Mouse (Mus musculus) layer of hippocampus, adult 6 months (tissue): ENCODE results near the gene Otud4. TPM values are rescaled to one million over a fixed set of nuclear protein-coding genes. Genes with fewer than 3 reads are reported as not detected.

Experiments used
- long read RNA-seq, 2 experiments: library from polyadenylated mRNA; unstranded; transcript quantifications; one replicate each; pipeline ENCODE4 v2.0.0; 2019 to 2020
- polyA plus RNA-seq: library from polyadenylated mRNA; unstranded; fragments of <200 nt; fragmentation: Nextera tagmentation; gene quantifications from 2 replicates; pipeline ENCODE4 v1.2.3, GENCODE M21; 2021

The Otud4 gene
- 2.4 and 2.7 TPM in 2 replicates for polyA plus RNA-seq
- long read RNA-seq, experiment 1, partial matches to known transcripts, result 0 of 13 reads
- long read RNA-seq, experiment 1, other reads (novel, unspliced or antisense), result 13 of 13 reads
- long read RNA-seq, experiment 2, full-length matches to known transcripts, result 2 of 18 reads
- long read RNA-seq, experiment 2, partial matches to known transcripts, result 3 of 18 reads
- long read RNA-seq, experiment 2, other reads (novel, unspliced or antisense), result 13 of 18 reads

GRCm38 (mm10) chr8:79639586-79640451, at the start of gene Otud4:
Gene Otud4 (plus strand): TSS chr8:79639618.

GRCm38 (mm10) chr8:79711064-79711961, 71.9 kb downstream of the Otud4 start, which contains the start of the genes Abce1 and Anapc10:
Gene Abce1 (minus strand): TSS chr8:79711740.
Gene Anapc10 (plus strand): TSS chr8:79711820.

Other genes with a start within 250 kb of the Otud4 start
- gene Smad1, start 240.1 kb upstream of the Otud4 start, polyA plus RNA-seq, result 2.5 and 3.0 TPM in 2 replicates
- 23.1 and 32.1 TPM in 2 replicates for gene Abce1, start 72.1 kb downstream of the Otud4 start, polyA plus RNA-seq
- 19.8 and 22.8 TPM in 2 replicates for gene Anapc10, start 72.2 kb downstream of the Otud4 start, polyA plus RNA-seq